In the genomic region with DNA sequence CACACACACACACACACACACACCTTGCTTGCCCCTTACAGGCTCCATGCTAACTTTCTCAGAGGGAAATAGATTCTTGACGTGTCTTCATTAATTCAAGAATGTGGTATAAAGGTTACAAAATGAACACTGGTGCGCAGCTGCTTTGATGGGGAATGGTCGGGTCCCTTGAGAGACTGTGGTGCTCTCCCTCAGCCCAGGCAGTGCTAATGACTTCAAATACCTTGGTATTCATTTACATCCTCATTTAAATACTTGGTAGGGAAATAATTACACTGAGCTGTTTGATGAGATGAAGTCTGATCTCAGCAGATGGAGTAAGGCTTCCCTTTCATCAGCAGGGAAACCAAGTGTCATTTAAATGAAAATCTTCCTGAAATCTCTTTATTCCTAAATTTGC, we compare ENCODE assay signal across 18 mouse cellular contexts. TPM values are rescaled to one million over a fixed set of nuclear protein-coding genes. Genes with fewer than 3 reads are reported as not detected.
DNase-seq lines count a peak whose midpoint lies in the region; ATAC-seq lines count a peak whose summit lies in the region.
"Had no signal": no experiment of that assay in that cellular context is flagged by ENCODE, and none has a peak within 500 bp of the region (broad histone marks: within the 10 kb centered on the region; RNA-seq: fewer than 3 reads in every experiment).

No protein-coding gene starts in this region.

- no peak for DNase-seq in embryonic facial prominence, embryonic 10.5 days (ENCODE audit: low spot score)
- DNase-seq in lung, postnatal 10 days: no peak
- no peak for DNase-seq in adipocyte (ENCODE audit: low spot score)

- 50% methylated on average over 3 of the region's 3 CpGs for WGBS in embryonic facial prominence, embryonic 12.5 days
- 58% methylated on average over 3 of the region's 3 CpGs for WGBS in embryonic facial prominence, embryonic 10.5 days
- WGBS in forebrain, embryonic 13.5 days: 13% methylated on average over 3 of the region's 3 CpGs
- WGBS in neural tube, embryonic 14.5 days: 21% methylated on average over 3 of the region's 3 CpGs

- H3K9ac ChIP-seq in embryonic facial prominence, embryonic 12.5 days: no peak overlapping the region
- H3K9ac ChIP-seq in forebrain, embryonic 13.5 days: no peak overlapping the region
- peak overlapping the region; percentile 29; the same call in 1 of the 2 replicates for H3K9ac ChIP-seq in neural tube, embryonic 14.5 days (replicated peaks; ENCODE audit: low read depth, low read length)
- H3K9ac ChIP-seq: embryonic facial prominence, embryonic 13.5 days; kidney, embryonic 15.5 days; liver, embryonic 12.5 days had no signal

- H3K27me3 ChIP-seq in embryonic facial prominence, embryonic 12.5 days: no peaks in the 10 kb centered on the region
- H3K27me3 ChIP-seq in embryonic facial prominence, embryonic 10.5 days (replicated peaks; ENCODE audit: low read depth, poor library complexity, severe bottlenecking): no peaks in the 10 kb centered on the region; the same call in 1 of the 2 replicates
- no peaks in the 10 kb centered on the region for H3K27me3 ChIP-seq in forebrain, embryonic 13.5 days
- no peaks in the 10 kb centered on the region for H3K27me3 ChIP-seq in neural tube, embryonic 14.5 days (ENCODE audit: control insufficient read depth, insufficient read depth, low read length)
- H3K27me3 ChIP-seq: embryonic facial prominence, embryonic 13.5 days; liver, embryonic 12.5 days had no signal

- no peak overlapping the region for H3K27ac ChIP-seq in embryonic facial prominence, embryonic 12.5 days
- no peak overlapping the region for H3K27ac ChIP-seq in embryonic facial prominence, embryonic 10.5 days (replicated peaks)
- peak overlapping the region; percentile 89 for H3K27ac ChIP-seq in forebrain, embryonic 13.5 days
- H3K27ac ChIP-seq in neural tube, embryonic 14.5 days (ENCODE audit: low read depth, low read length): peak overlapping the region; percentile 83
- H3K27ac ChIP-seq: embryonic facial prominence, embryonic 13.5 days; kidney, embryonic 15.5 days; liver, embryonic 12.5 days; stomach, postnatal 0 days had no signal

- no peaks in the 10 kb centered on the region for H3K9me3 ChIP-seq in embryonic facial prominence, embryonic 12.5 days
- no peaks in the 10 kb centered on the region for H3K9me3 ChIP-seq in embryonic facial prominence, embryonic 10.5 days
- no peaks in the 10 kb centered on the region for H3K9me3 ChIP-seq in forebrain, embryonic 13.5 days (replicated peaks)
- H3K9me3 ChIP-seq in neural tube, embryonic 14.5 days (ENCODE audit: control insufficient read depth, low read length): no peaks in the 10 kb centered on the region
- H3K9me3 ChIP-seq: embryonic facial prominence, embryonic 13.5 days; kidney, embryonic 15.5 days; liver, embryonic 12.5 days had no signal

- H3K4me2 ChIP-seq in embryonic facial prominence, embryonic 12.5 days (replicated peaks): no peak overlapping the region
- peak overlapping the region; percentile 48; the same call in 1 of the 2 replicates for H3K4me2 ChIP-seq in forebrain, embryonic 13.5 days
- peak overlapping the region; percentile 28; the same call in 1 of the 2 replicates for H3K4me2 ChIP-seq in neural tube, embryonic 14.5 days (ENCODE audit: low read depth, low read length)
- H3K4me2 ChIP-seq: embryonic facial prominence, embryonic 13.5 days; heart, embryonic 11.5 days; kidney, embryonic 15.5 days; liver, embryonic 12.5 days had no signal

- no peak overlapping the region for H3K4me3 ChIP-seq in embryonic facial prominence, embryonic 12.5 days
- no peak overlapping the region for H3K4me3 ChIP-seq in embryonic facial prominence, embryonic 10.5 days
- no peak overlapping the region for H3K4me3 ChIP-seq in forebrain, embryonic 13.5 days
- H3K4me3 ChIP-seq in neural tube, embryonic 14.5 days (ENCODE audit: low read depth, low read length): no peak overlapping the region
- H3K4me3 ChIP-seq: embryonic facial prominence, embryonic 13.5 days; kidney, embryonic 15.5 days; liver, embryonic 12.5 days had no signal

- no peaks in the 10 kb centered on the region for H3K36me3 ChIP-seq in embryonic facial prominence, embryonic 12.5 days
- H3K36me3 ChIP-seq in embryonic facial prominence, embryonic 10.5 days (replicated peaks): no peaks in the 10 kb centered on the region
- no peaks in the 10 kb centered on the region for H3K36me3 ChIP-seq in forebrain, embryonic 13.5 days (ENCODE audit: poor library complexity, severe bottlenecking)
- H3K36me3 ChIP-seq in neural tube, embryonic 14.5 days (ENCODE audit: control insufficient read depth, insufficient read depth, low read length): no peaks in the 10 kb centered on the region
- H3K36me3 ChIP-seq: embryonic facial prominence, embryonic 13.5 days; kidney, embryonic 15.5 days had no signal

- H3K4me1 ChIP-seq in embryonic facial prominence, embryonic 12.5 days: peaks cover 4% of the 10 kb centered on the region; the same call in 1 of the 2 replicates
- peaks cover 11% of the 10 kb centered on the region for H3K4me1 ChIP-seq in embryonic facial prominence, embryonic 10.5 days
- H3K4me1 ChIP-seq in forebrain, embryonic 13.5 days: peaks cover 32% of the 10 kb centered on the region
- H3K4me1 ChIP-seq in neural tube, embryonic 14.5 days (ENCODE audit: control insufficient read depth, insufficient read depth, low read length): peaks cover 15% of the 10 kb centered on the region
- H3K4me1 ChIP-seq: kidney, embryonic 15.5 days; liver, embryonic 12.5 days had no signal

- 0 out of 2 replicates have a peak, but pooled peaks have one; percentile 28 for ATAC-seq in embryonic facial prominence, embryonic 12.5 days (ENCODE audit: insufficient number of reproducible peaks, insufficient read depth, low FRiP score, low TSS enrichment)
- peak; percentile 85 for ATAC-seq in forebrain, embryonic 13.5 days
- peak; percentile 25 for ATAC-seq in inflammation-experienced regulatory T-cells, adult 6 months
- ATAC-seq in neural tube, embryonic 14.5 days (ENCODE audit: low read depth): peak; percentile 66
- no peak for ATAC-seq in granulocyte monocyte progenitor cell, adult 5-6 weeks (replicated peaks; ENCODE audit: poor library complexity, severe bottlenecking)
- ATAC-seq: liver, embryonic 12.5 days had no signal

RNA-seq across cellular contexts. Expression of gene Spa17, which starts 11.6 kb away (rescaled TPM):
- polyA plus RNA-seq in embryonic facial prominence, embryonic 12.5 days (2016; fragmentation: Nextera tagmentation; extraction: Ambion mirVana): 8.3 and 10.0 TPM in 2 replicates
- polyA plus RNA-seq in embryonic facial prominence, embryonic 10.5 days (2016; fragmentation: Nextera tagmentation; extraction: Ambion mirVana): 8.0 and 9.2 TPM in 2 replicates
- 13.1 and 15.9 TPM in 2 replicates for polyA plus RNA-seq in forebrain, embryonic 13.5 days (2015; fragmentation: Nextera tagmentation; extraction: Ambion mirVana)
- polyA plus RNA-seq in inflammation-experienced regulatory T-cells, adult 6 months (2017; shearing (Covaris generic)): 1 to 10 TPM in 2 of 3 experiments, not detected in 1; 1.2 to 1.4 TPM
- 10.5 and 11.2 TPM in 2 replicates for polyA plus RNA-seq in neural tube, embryonic 14.5 days (2014; fragmentation: Nextera tagmentation; extraction: Ambion mirVana)
- 1.3 and 2.4 TPM in 2 replicates for total RNA-seq in granulocyte monocyte progenitor cell, adult 5-6 weeks (2014; fragmentation: Nextera tagmentation)
- 1.2 and 2.2 TPM in 2 replicates for total RNA-seq in granulocyte monocyte progenitor cell, adult 5-6 weeks (2017)
- total RNA-seq: monocyte, adult 5-6 weeks had no signal

RNA-seq across cellular contexts. Expression of gene Tbrg1, which starts 32.0 kb away (rescaled TPM):
- polyA plus RNA-seq in embryonic facial prominence, embryonic 12.5 days (2016; fragmentation: Nextera tagmentation; extraction: Ambion mirVana): 154 and 157 TPM in 2 replicates
- 128 and 129 TPM in 2 replicates for polyA plus RNA-seq in embryonic facial prominence, embryonic 10.5 days (2016; fragmentation: Nextera tagmentation; extraction: Ambion mirVana)
- polyA plus RNA-seq in forebrain, embryonic 13.5 days (2015; fragmentation: Nextera tagmentation; extraction: Ambion mirVana): 92.9 and 99.1 TPM in 2 replicates
- polyA plus RNA-seq in inflammation-experienced regulatory T-cells, adult 6 months (2017; shearing (Covaris generic)): 100 to 1,000 TPM; 190 to 216 (median 204) TPM
- polyA plus RNA-seq in neural tube, embryonic 14.5 days (2014; fragmentation: Nextera tagmentation; extraction: Ambion mirVana): 81.4 and 94.0 TPM in 2 replicates
- 21.5 and 29.7 TPM in 2 replicates for total RNA-seq in granulocyte monocyte progenitor cell, adult 5-6 weeks (2014; fragmentation: Nextera tagmentation)
- 33.3 and 33.7 TPM in 2 replicates for total RNA-seq in granulocyte monocyte progenitor cell, adult 5-6 weeks (2017)

RNA-seq across cellular contexts. Expression of gene Panx3, which starts 43.9 kb away (rescaled TPM):
- 2.4 and 2.6 TPM in 2 replicates for polyA plus RNA-seq in embryonic facial prominence, embryonic 12.5 days (2016; fragmentation: Nextera tagmentation; extraction: Ambion mirVana)
- 0.09 TPM in 1 of 2 replicates, not detected in the other for polyA plus RNA-seq in embryonic facial prominence, embryonic 10.5 days (2016; fragmentation: Nextera tagmentation; extraction: Ambion mirVana)
- polyA plus RNA-seq in forebrain, embryonic 13.5 days (2015; fragmentation: Nextera tagmentation; extraction: Ambion mirVana): 0.18 TPM in 1 of 2 replicates, not detected in the other
- not detected for polyA plus RNA-seq in inflammation-experienced regulatory T-cells, adult 6 months (2017; shearing (Covaris generic))
- polyA plus RNA-seq in neural tube, embryonic 14.5 days (2014; fragmentation: Nextera tagmentation; extraction: Ambion mirVana): not detected in 2 replicates
- total RNA-seq in granulocyte monocyte progenitor cell, adult 5-6 weeks (2014; fragmentation: Nextera tagmentation): not detected in 2 replicates
- not detected in 2 replicates for total RNA-seq in granulocyte monocyte progenitor cell, adult 5-6 weeks (2017)
- total RNA-seq: heart, postnatal 4 days; layer of hippocampus, adult 8-10 months; left cerebral cortex, postnatal 14 days; monocyte, adult 5-6 weeks had no signal
- polyA plus RNA-seq: kidney, embryonic 15.5 days; liver, embryonic 12.5 days; small intestine, adult 2 months; stomach, postnatal 0 days had no signal

Comparison
In these comparisons a context has a peak if more than half of its experiments do, and no peak if none do; other contexts are left out.
1. H3K27ac ChIP-seq: peak in forebrain, embryonic 13.5 days (single experiment) and neural tube, embryonic 14.5 days (single experiment); none in embryonic facial prominence, embryonic 12.5 days (single experiment) and embryonic facial prominence, embryonic 10.5 days (single experiment).